Mouse (Mus musculus) hindbrain, embryonic 16.5 days (tissue): ENCODE results near the gene Arcn1. TPM values are rescaled to one million over a fixed set of nuclear protein-coding genes. Genes with fewer than 3 reads are reported as not detected.

Experiments used
- ATAC-seq: fragments of 200-750 bp; cut with Nextera tagmentation; 2 replicates; pipeline ENCODE4 v1.8.0; 2017; ENCODE audit warnings: moderate TSS enrichment, moderate library complexity
- H3K27ac ChIP-seq: fragments of 300-500 bp; sonication (generic); 2 replicates; pipeline ENCODE4 v1.5.1; 2014; ENCODE audit warnings: low read depth, mild to moderate bottlenecking, control low read depth, low read length, moderate library complexity
- H3K27me3 ChIP-seq: fragments of 300-500 bp; sonication (generic); replicated peaks from 2 replicates; pipeline ENCODE4 v1.6.1; 2014; ENCODE audit warnings: low read length; ENCODE audit not compliant: control insufficient read depth, insufficient read depth
- H3K36me3 ChIP-seq: fragments of 300-500 bp; sonication (generic); 2 replicates; pipeline ENCODE4 v1.6.1; 2014; ENCODE audit warnings: mild to moderate bottlenecking, low read length, moderate library complexity, mixed read lengths; ENCODE audit not compliant: control insufficient read depth, insufficient read depth
- H3K4me1 ChIP-seq: fragments of 300-500 bp; sonication (generic); 2 replicates; pipeline ENCODE4 v1.6.1; 2014; ENCODE audit warnings: low read depth, low read length; ENCODE audit not compliant: control insufficient read depth, insufficient read depth
- H3K4me2 ChIP-seq: fragments of 300-500 bp; sonication (generic); 2 replicates; pipeline ENCODE4 v1.6.1; 2014; ENCODE audit warnings: mild to moderate bottlenecking, low read length, control low read depth, moderate library complexity
- H3K4me3 ChIP-seq: fragments of 300-500 bp; sonication (generic); 2 replicates; pipeline ENCODE4 v1.5.1; 2014; ENCODE audit warnings: mild to moderate bottlenecking, low read length, control low read depth, moderate library complexity
- H3K9ac ChIP-seq: fragments of 300-500 bp; sonication (generic); 2 replicates; pipeline ENCODE4 v1.6.1; 2014; ENCODE audit warnings: low read depth, mild to moderate bottlenecking, control low read depth, low read length, moderate library complexity
- H3K9me3 ChIP-seq: fragments of 300-500 bp; sonication (generic); 2 replicates; pipeline ENCODE4 v1.6.1; 2014; ENCODE audit warnings: mild to moderate bottlenecking, low read length, moderate library complexity; ENCODE audit not compliant: control insufficient read depth
- WGBS: fragments of 180-500 bp; shearing (Covaris S2); extraction: QIAGEN DNeasy Blood & Tissue Kit; methylation state at CpG from one replicate; pipeline ENCODE4 v1.1.7; 2014; 5-methylcytosine and 5-hydroxymethylcytosine counted together
- polyA plus RNA-seq: library from polyadenylated mRNA; unstranded; fragments of >200 nt; fragmentation: Nextera tagmentation; extraction: Ambion mirVana; gene quantifications from 2 replicates; pipeline ENCODE4 v1.2.1, GENCODE M21; 2015

Gene Arcn1
- polyA plus RNA-seq, 1 experiment from 2014 or later: 130 TPM

DNA sequence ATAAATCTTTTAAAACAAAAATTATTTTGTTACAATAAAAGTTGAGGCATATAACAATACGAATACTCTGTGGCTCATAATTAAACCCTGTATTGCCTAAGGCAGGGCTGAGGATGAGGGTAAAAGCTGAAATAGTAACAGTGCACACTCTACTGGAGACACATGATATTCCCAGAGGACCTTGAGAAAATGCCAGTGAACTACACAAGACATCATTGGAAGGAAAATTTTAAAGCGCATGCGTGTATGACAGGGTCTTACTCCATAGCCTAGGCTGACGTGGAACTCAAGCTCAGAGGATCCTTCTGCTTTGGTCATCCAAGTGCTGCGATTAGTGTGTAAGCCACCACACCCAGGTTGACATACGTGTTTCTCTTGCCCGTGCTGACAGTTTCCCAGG lies 19.2 kb downstream of the Arcn1 start:
- Histone ChIP-seq H3K9me3 (no peaks in the 10 kb centered on the region), H3K27me3 (no peaks in the 10 kb centered on the region), H3K4me3 (no peak overlapping the region), H3K4me2 (no peak overlapping the region), H3K36me3 (peaks cover 32% of the 10 kb centered on the region), H3K27ac (no peak overlapping the region), H3K9ac (no peak overlapping the region), H3K4me1 (no peaks in the 10 kb centered on the region)
- no peak for ATAC-seq
- WGBS: 93% methylated on average over 7 of the region's 7 CpGs

DNA sequence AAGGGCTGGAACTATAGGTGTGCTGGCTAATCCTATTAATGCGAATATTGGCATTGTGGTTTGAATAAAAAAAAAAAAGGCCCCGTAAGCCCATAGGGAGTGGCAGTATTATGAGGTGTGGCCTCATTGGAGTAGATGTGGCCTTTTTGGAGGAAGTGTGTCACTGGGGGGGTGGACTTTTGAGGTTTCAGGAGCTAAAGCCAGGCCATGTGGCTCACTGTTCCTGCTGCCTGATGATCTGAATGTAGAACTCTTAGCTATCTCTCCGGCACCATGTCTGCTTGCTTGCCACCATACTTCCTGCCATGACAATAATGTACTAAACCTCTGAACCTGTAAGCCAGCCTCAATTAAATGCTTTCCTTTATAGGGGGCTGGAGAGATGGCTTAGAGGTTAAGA lies 20.3 kb downstream of the Arcn1 start:
- Histone ChIP-seq H3K4me2 (no peak overlapping the region), H3K9ac (no peak overlapping the region), H3K9me3 (no peaks in the 10 kb centered on the region), H3K36me3 (peaks cover 31% of the 10 kb centered on the region), H3K4me3 (no peak overlapping the region), H3K27ac (no peak overlapping the region), H3K4me1 (no peaks in the 10 kb centered on the region), H3K27me3 (no peaks in the 10 kb centered on the region)
- 95% methylated on average over 3 of the region's 3 CpGs for WGBS
- ATAC-seq: no peak

DNA sequence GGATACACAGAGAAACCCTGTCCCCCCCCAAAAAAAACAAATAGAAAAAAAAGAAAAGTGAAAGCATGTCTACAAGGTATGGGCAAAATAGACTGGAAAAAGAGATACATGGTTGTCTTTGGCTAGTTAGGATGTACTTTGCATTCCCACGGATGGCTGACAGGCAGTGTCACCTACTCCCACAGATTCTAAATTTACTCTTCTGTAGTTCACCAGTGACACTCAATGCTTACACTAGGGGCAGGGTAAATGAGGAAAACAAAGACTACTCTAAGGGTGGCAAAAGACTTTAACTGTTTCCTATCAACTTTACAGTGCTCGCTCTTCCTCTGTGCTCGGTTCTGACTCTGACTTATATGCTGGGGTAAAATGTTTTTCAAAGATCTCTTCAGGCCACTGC lies 21.0 kb downstream of the Arcn1 start:
- peaks cover 31% of the 10 kb centered on the region for H3K36me3 ChIP-seq
- WGBS: 93% methylated on average over 3 of the region's 3 CpGs

DNA sequence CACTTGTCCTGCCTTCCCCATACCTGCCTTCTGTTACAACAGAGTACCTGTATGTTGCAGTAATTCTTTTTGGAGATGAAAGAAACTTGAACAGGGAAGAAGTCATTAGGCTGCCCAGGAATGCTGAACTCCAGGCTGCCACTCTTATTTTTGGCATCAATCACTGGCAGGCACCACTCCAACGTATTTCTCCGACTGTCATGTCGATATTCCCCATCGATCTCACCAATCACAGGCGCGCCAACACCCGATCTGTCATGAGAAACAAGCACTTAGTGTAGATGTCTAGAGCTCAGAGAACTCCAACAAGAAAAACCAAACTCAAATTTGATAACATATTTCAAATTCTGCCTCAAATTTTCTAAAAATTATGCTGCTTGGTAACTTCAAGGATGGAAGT lies 22.3 kb downstream of the Arcn1 start:
- Histone ChIP-seq H3K9ac (no peak overlapping the region), H3K27ac (no peak overlapping the region), H3K4me2 (no peak overlapping the region), H3K36me3 (peaks cover 27% of the 10 kb centered on the region), H3K4me3 (no peak overlapping the region), H3K4me1 (no peaks in the 10 kb centered on the region), H3K27me3 (no peaks in the 10 kb centered on the region), H3K9me3 (no peaks in the 10 kb centered on the region)
- WGBS: 93% methylated on average over 7 of the region's 7 CpGs
- no peak for ATAC-seq

More for the DNA sequence above, 21.0 kb downstream of the Arcn1 start:
- H3K27me3 ChIP-seq: no peaks in the 10 kb centered on the region
- ATAC-seq: no peak
- H3K9me3 ChIP-seq: no peaks in the 10 kb centered on the region
- no peaks in the 10 kb centered on the region for H3K4me1 ChIP-seq
- H3K9ac ChIP-seq: no peak overlapping the region
- no peak overlapping the region for H3K4me3 ChIP-seq
- H3K4me2 ChIP-seq: no peak overlapping the region
- H3K27ac ChIP-seq: no peak overlapping the region

DNA sequence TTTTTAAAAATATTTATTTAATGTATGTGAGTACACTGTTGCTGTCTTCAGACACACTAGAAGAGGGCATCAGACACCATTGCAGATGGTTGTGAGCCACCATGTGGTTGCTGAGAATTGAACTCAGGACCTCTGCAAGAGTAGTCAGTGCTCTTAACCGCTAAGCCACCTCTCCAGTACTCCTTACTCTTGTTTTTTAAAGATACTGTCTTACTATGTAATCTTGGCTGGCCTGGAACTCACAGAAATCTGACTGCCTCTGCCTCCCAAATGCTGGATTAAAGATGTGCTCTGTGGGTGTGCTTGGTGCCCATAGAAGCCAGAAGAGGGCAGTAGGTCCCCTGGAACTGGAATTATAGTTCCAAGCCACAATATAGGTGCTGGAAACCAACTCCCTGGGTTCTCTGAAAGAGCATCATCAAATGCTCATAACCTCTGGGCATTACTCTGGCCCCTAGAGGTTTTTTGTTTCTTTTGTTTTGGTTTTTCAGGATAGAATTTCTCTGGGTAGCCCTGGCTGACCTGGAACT lies 26.9 kb downstream of the Arcn1 start:
- no peak for ATAC-seq
- 100% methylated on average over 1 of the region's 1 CpGs for WGBS
- Histone ChIP-seq H3K9ac (no peak overlapping the region), H3K4me1 (no peaks in the 10 kb centered on the region), H3K4me2 (no peak overlapping the region), H3K27ac (no peak overlapping the region), H3K36me3 (peaks cover 17% of the 10 kb centered on the region), H3K4me3 (no peak overlapping the region), H3K27me3 (no peaks in the 10 kb centered on the region), H3K9me3 (no peaks in the 10 kb centered on the region)

DNA sequence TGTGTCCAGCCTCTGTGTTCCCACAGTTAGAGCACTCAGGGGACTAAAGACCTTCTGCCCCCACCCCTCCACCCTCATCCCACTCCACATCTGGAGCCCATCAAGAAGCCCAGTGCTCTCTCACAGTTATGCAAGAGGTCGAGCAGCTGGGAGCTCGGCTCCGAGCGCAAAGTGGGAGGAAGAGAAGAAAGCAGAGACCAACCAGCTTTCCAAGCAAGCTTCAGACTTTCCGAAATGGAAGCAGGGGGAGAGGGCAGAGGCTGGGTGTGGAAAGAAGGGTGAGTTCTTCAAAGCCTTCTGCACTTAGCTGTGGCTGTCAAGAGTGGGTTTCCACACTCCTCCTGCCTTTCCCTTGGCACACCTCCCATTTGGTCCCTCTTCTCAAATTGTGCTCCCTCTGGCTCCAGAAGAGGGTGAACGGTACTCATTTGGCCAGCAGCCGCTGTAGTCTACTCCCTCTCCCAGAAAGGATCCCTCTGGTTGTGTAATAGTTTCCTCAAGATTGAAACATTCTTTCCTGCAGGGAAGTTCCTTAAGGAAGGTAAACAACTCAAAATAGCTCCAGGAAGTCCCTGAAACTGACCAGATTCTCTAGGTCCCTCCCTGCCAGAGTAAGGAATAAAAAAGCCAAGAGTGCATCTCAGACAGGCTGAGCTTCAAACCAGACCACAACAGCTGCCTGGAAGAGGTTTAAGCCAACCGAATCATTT lies 30.2 kb downstream of the Arcn1 start:
- H3K4me1 ChIP-seq: peaks cover 15% of the 10 kb centered on the region
- no peak overlapping the region for H3K9ac ChIP-seq
- H3K4me3 ChIP-seq: no peak overlapping the region
- peak overlapping the region; percentile 34; the same call in 1 of the 2 replicates for H3K27ac ChIP-seq
- no peak overlapping the region for H3K4me2 ChIP-seq
- H3K36me3 ChIP-seq: no peaks in the 10 kb centered on the region
- ATAC-seq: no peak
- peaks cover 8% of the 10 kb centered on the region; the same call in 1 of the 2 replicates for H3K27me3 ChIP-seq
- H3K9me3 ChIP-seq: no peaks in the 10 kb centered on the region
- WGBS: 58% methylated on average over 8 of the region's 8 CpGs

DNA sequence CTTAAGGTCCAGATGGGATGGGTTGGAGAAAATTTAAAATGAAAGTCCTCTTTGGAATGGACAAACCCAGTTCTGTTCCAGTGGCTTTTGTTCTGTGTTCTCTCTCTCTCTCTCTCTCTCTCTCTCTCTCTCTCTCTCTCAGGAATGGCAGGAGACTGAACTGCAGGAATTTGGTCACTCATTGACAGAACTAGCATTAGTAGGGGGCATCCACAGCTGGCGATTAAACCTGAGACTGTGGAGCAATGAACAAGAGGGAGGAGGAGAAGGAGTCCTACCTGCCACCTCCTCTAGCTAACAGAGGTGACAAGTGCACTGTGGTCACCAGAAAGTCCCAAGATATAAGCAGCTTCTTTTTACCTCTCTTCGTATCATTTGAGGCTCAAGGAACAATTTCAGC lies 31.3 kb downstream of the Arcn1 start:
- Histone ChIP-seq H3K9me3 (no peaks in the 10 kb centered on the region), H3K27ac (no peak overlapping the region), H3K4me2 (no peak overlapping the region), H3K4me1 (peaks cover 15% of the 10 kb centered on the region), H3K27me3 (peaks cover 8% of the 10 kb centered on the region; the same call in 1 of the 2 replicates), H3K36me3 (no peaks in the 10 kb centered on the region), H3K4me3 (no peak overlapping the region), H3K9ac (no peak overlapping the region)
- no peak for ATAC-seq
- WGBS: 55% methylated on average over 2 of the region's 2 CpGs

DNA sequence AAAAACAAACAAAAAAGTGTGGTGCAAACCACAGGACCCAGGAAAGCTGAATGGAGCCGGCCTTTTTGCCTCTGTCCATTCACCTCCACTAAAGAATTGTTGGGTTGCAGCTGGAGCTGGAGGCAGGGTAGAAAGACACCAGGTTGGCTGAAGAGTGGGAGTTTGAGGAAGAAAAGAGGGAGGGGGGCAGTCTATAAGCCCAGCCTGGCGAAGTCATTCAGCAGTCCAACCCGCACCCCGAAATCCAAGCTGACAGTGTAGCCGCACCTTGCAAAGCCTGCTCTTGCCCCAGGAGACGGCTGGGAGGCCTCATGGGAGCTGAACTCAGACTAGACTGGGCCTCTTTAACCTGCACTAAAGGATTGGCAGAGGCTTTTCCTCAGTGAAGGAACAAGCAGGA lies 31.8 kb downstream of the Arcn1 start:
- no peaks in the 10 kb centered on the region for H3K36me3 ChIP-seq
- H3K4me1 ChIP-seq: peaks cover 15% of the 10 kb centered on the region
- H3K9ac ChIP-seq: no peak overlapping the region
- H3K27ac ChIP-seq: no peak overlapping the region
- 76% methylated on average over 6 of the region's 6 CpGs for WGBS
- ATAC-seq: no peak
- peaks cover 8% of the 10 kb centered on the region; the same call in 1 of the 2 replicates for H3K27me3 ChIP-seq
- no peak overlapping the region for H3K4me3 ChIP-seq
- no peak overlapping the region for H3K4me2 ChIP-seq
- H3K9me3 ChIP-seq: no peaks in the 10 kb centered on the region

DNA sequence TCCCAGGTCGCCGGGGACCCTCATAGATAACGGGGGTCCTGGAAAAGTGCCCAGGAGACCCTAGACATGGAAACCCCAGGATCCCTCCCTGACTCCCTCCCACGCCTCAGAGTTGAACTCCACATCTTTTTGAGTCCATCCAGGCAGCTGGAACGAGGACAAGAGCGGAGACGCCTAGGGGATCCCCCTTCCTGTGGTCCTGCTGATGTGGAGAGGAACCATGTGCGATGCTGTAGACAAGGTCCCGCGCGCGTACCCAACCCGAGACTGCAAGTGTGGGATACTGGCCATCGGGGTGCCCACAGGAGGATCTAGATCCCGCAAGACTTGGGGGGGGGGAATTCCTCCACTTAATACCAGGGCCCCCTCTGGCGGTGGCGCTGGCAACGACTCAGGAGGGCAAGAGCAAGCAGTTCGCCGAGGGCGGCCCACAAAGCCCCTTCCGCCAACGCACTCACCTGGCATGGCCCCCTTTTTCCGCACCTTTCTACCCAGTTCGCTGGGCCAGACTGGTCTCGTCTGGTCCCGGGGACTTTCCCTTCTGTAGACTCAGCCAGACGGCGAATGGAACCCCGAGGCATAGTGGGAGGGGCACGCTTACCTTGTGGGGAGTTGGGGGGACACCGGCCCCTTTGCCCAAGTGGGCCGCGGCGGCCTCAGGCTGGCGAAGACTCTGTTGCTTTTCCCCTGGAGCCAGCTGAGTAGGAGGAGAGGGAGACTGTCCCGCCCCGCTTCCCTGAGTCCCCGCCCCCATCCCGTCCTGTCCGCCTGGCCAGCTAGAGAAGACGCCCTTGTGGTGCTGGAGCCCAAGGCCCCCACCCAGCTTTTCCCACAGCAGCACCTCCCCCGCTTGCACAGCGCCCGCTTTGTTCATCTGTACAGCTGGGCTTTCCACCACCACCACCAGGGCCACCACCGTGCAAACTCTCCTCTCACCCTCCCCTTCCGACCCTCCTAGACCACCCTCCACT lies 32.8 kb downstream of the Arcn1 start, which contains the start of gene Phldb1:
Gene Phldb1, minus strand, starts transcription at position 675 of the 971 bp plus-strand sequence.
- peak within 1 kb of the TSS; percentile 100 for H3K4me2 ChIP-seq
- H3K9me3 ChIP-seq: no peaks in the 10 kb centered on the region
- under 1% methylated on average over 47 of the region's 47 CpGs for WGBS
- peak within 1 kb of the TSS; percentile 69 for H3K4me3 ChIP-seq
- no peaks in the 10 kb centered on the region for H3K36me3 ChIP-seq
- ATAC-seq: peak; percentile 77
- peaks cover 8% of the 10 kb centered on the region; the same call in 1 of the 2 replicates for H3K27me3 ChIP-seq
- H3K4me1 ChIP-seq: peaks cover 15% of the 10 kb centered on the region
- H3K9ac ChIP-seq: peak within 1 kb of the TSS; percentile 80
- H3K27ac ChIP-seq: peak within 1 kb of the TSS; percentile 71
